Mouse (Mus musculus) hindbrain, embryonic 12.5 days (tissue): Measurements from ENCODE around the gene Map3k5. TPM values are rescaled to one million over a fixed set of nuclear protein-coding genes. Genes with fewer than 3 reads are reported as not detected.

ENCODE experiments used
- ATAC-seq: fragments of 200-750 bp; cut with Nextera tagmentation; 2 replicates; pipeline ENCODE4 v1.8.0; 2017; ENCODE audit warnings: moderate TSS enrichment; ENCODE audit not compliant: low FRiP score
- H3K27ac ChIP-seq: fragments of 300-500 bp; sonication (generic); 2 replicates; pipeline ENCODE4 v1.5.1; 2016; ENCODE audit warnings: mild to moderate bottlenecking
- H3K27me3 ChIP-seq: fragments of 300-500 bp; sonication (generic); 2 replicates; pipeline ENCODE4 v1.6.1; 2016; ENCODE audit warnings: mild to moderate bottlenecking
- H3K36me3 ChIP-seq: fragments of 300-500 bp; sonication (generic); 2 replicates; pipeline ENCODE4 v1.6.1; 2016; ENCODE audit warnings: mild to moderate bottlenecking
- H3K4me1 ChIP-seq: fragments of 300-500 bp; sonication (generic); 2 replicates; pipeline ENCODE4 v1.6.1; 2016
- H3K4me2 ChIP-seq: fragments of 300-500 bp; sonication (generic); replicated peaks from 2 replicates; pipeline ENCODE4 v1.6.1; 2016; ENCODE audit warnings: mild to moderate bottlenecking
- H3K4me3 ChIP-seq: fragments of 300-500 bp; sonication (generic); 2 replicates; pipeline ENCODE4 v1.5.1; 2016; ENCODE audit warnings: mild to moderate bottlenecking
- H3K9ac ChIP-seq: fragments of 300-500 bp; sonication (generic); 2 replicates; pipeline ENCODE4 v1.6.1; 2016; ENCODE audit warnings: mild to moderate bottlenecking, moderate library complexity
- H3K9me3 ChIP-seq: fragments of 300-500 bp; sonication (generic); replicated peaks from 2 replicates; pipeline ENCODE4 v1.6.1; 2016; ENCODE audit warnings: mild to moderate bottlenecking
- WGBS: fragments of 180-500 bp; shearing (Covaris S2); methylation state at CpG from one replicate; pipeline ENCODE4 v1.1.7; 2016; 5-methylcytosine and 5-hydroxymethylcytosine counted together
- polyA plus RNA-seq: library from polyadenylated mRNA; unstranded; fragments of >200 nt; fragmentation: Nextera tagmentation; extraction: Ambion mirVana; gene quantifications from 2 replicates; pipeline ENCODE4 v1.2.1, GENCODE M21; 2016

Map3k5 gene
- polyA plus RNA-seq, 1 experiment from 2014 or later, result 1.3 TPM

DNA sequence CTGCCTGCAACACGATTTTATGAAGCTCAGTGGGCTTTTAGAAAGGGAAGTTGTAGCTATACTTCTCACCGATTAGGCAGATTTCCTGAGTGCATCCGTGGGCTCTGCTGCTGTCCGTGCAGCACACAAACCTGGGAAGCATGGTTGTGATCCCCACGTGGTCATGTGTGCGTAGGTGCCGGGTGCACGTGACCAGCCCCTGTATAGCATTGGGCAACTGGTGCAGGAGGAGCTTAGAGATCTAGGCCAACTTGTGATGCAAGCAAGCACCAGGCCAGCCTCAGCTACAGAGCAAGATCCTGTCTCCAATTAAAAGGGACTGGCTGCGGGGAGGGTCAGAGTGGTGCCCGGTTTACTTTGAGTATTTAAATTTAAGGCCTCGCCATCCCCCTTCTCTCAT, 232.5 kb downstream of the Map3k5 start:
- no peak overlapping the region for H3K4me2 ChIP-seq
- 80% methylated on average over 11 of the region's 11 CpGs for WGBS
- H3K4me1 ChIP-seq, result peaks cover 20% of the 10 kb centered on the region
- no peaks in the 10 kb centered on the region for H3K36me3 ChIP-seq
- H3K4me3 ChIP-seq, result no peak overlapping the region
- ATAC-seq, result no peak
- no peak overlapping the region for H3K9ac ChIP-seq
- H3K9me3 ChIP-seq, result 0 out of 2 replicates have a peak, but pooled peaks cover 4% of the 10 kb centered on the region
- no peak overlapping the region for H3K27ac ChIP-seq
- H3K27me3 ChIP-seq, result no peaks in the 10 kb centered on the region; the same call in none of the 2 replicates

DNA sequence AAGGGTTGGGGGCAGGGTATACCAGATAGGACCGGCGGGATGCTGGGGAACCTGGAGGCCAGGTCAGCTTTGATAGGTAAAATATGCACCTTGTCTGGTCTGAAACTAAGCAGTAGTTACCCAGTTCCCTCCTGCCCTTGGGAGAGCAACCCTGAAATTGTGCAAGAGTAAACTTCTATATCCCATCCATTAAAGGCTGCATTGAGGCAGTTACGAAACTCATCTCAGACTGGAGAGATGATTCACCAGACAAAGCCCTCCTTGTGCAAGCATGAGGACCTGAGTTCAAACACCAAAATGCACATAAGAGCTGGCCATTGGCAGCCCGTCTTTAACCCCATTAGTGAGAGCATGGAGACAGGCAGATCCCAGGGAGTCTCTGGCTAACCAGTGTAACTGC, 233.2 kb downstream of the Map3k5 start:
- Histone ChIP-seq H3K36me3 (no peaks in the 10 kb centered on the region), H3K27me3 (no peaks in the 10 kb centered on the region; the same call in none of the 2 replicates), H3K4me3 (no peak overlapping the region), H3K4me1 (peaks cover 21% of the 10 kb centered on the region), H3K27ac (no peak overlapping the region), H3K4me2 (no peak overlapping the region), H3K9me3 (0 out of 2 replicates have a peak, but pooled peaks cover 4% of the 10 kb centered on the region), H3K9ac (no peak overlapping the region)
- no peak for ATAC-seq
- WGBS, result 93% methylated on average over 4 of the region's 4 CpGs

DNA sequence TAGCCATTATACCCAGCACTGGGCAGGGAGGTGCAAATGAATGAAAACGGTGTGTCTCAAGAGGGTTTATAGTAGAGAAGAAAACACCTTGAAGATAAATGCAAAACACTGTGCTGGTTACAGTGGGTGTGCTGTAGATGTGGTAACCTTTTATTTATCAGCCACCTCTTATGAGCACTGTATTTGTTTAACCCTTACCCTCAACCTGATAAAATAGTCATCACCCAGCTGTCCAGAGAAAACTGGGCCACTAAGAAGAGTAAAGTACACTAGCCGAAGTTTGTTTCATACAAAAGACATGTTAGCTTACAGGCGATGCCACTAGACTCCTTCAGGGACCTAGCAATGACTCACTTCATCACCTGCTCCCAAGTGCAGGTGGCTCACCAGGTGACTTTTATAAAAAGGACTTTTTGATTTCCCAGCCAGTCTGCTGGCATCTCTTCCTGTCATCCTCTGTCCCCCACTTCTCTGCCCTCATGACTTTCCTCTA, 235.0 kb downstream of the Map3k5 start:
- 85% methylated on average over 3 of the region's 3 CpGs for WGBS
- H3K9me3 ChIP-seq, result 0 out of 2 replicates have a peak, but pooled peaks cover 4% of the 10 kb centered on the region
- H3K9ac ChIP-seq, result no peak overlapping the region
- no peak overlapping the region for H3K27ac ChIP-seq
- ATAC-seq, result no peak
- H3K27me3 ChIP-seq, result no peaks in the 10 kb centered on the region; the same call in none of the 2 replicates
- H3K4me3 ChIP-seq, result no peak overlapping the region
- peaks cover 21% of the 10 kb centered on the region for H3K4me1 ChIP-seq
- no peak overlapping the region for H3K4me2 ChIP-seq
- no peaks in the 10 kb centered on the region for H3K36me3 ChIP-seq

GRCm38 (mm10) chr10:20169927-20170604, 235.8 kb downstream of the Map3k5 start:
- Histone ChIP-seq H3K9me3 (0 out of 2 replicates have a peak, but pooled peaks cover 3% of the 10 kb centered on the region), H3K4me2 (peak overlapping the region; percentile 64), H3K4me1 (peaks cover 21% of the 10 kb centered on the region), H3K9ac (peak overlapping the region; percentile 40; the same call in 1 of the 2 replicates), H3K36me3 (no peaks in the 10 kb centered on the region), H3K4me3 (peak overlapping the region; percentile 27), H3K27ac (peak overlapping the region; percentile 55; the same call in 1 of the 2 replicates), H3K27me3 (no peaks in the 10 kb centered on the region; the same call in none of the 2 replicates)
- ATAC-seq, result peak; percentile 39; the same call in 1 of the 2 replicates
- WGBS, result 19% methylated on average over 19 of the region's 19 CpGs

DNA sequence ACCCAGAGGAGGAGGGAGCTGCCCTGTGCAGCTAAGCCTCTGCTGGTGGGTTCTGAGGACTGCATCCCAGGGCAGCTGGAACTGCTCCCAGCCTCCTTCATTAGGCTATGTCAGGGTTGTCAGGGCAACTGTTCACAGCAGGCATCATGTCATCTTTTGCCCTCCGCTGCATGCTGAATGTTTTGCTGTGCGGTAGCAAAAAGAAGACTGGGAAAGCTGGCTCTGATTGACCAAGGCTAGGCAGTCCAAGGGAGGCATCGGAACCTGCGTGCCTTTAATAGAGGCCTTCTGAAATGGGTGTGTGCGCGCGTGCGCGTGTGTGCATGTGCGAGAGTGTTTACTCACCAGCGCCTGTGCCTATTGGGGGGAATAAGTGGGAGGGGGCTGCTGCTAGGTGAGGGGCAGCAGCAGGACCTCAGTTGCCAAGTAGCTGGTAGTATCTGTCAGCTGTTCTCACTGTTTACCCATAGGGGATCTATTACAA, 236.4 kb downstream of the Map3k5 start:
- Histone ChIP-seq H3K27ac (peak overlapping the region; percentile 55), H3K4me1 (peaks cover 21% of the 10 kb centered on the region), H3K4me3 (peak overlapping the region; percentile 27), H3K36me3 (no peaks in the 10 kb centered on the region), H3K27me3 (no peaks in the 10 kb centered on the region; the same call in none of the 2 replicates), H3K9me3 (no peaks in the 10 kb centered on the region), H3K9ac (peak overlapping the region; percentile 40; the same call in 1 of the 2 replicates), H3K4me2 (peak overlapping the region; percentile 64)
- peak; percentile 98 for ATAC-seq
- 21% methylated on average over 11 of the region's 11 CpGs for WGBS

- H3K4me3 ChIP-seq, result peak overlapping the region; percentile 27
- H3K27me3 ChIP-seq, result no peaks in the 10 kb centered on the region; the same call in none of the 2 replicates
- ATAC-seq, result peak; percentile 18; the same call in 1 of the 2 replicates
- no peak overlapping the region for H3K9ac ChIP-seq
- WGBS, result 58% methylated on average over 12 of the region's 12 CpGs
- no peaks in the 10 kb centered on the region for H3K9me3 ChIP-seq
- peak overlapping the region; percentile 64 for H3K4me2 ChIP-seq
- no peaks in the 10 kb centered on the region for H3K36me3 ChIP-seq
- H3K27ac ChIP-seq, result 0 out of 2 replicates have a peak overlapping the region, but pooled peaks have one; percentile 55
- peaks cover 21% of the 10 kb centered on the region for H3K4me1 ChIP-seq
Observed at GRCm38 (mm10) chr10:20171209-20171608, 236.9 kb downstream of the Map3k5 start.

DNA sequence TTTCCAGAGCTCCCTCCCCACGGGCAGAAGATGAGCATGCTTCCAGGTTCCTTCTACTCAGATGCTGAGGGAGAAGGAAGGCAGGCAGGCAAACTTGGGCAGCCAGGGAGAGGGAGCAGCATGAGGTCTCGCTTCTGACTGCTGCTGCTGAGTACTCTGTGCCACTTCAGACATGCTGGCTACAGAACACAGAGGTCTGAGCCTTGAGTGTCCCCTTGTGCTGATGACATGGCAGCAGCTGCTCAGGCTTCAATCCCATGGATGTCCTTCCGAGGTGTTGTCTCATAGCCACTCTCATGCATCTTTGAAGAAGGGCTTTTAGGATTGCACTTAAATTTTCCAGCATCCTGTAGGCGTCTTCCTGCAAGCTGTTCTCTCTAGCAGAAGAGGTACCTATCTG, 237.5 kb downstream of the Map3k5 start:
- H3K36me3 ChIP-seq, result no peaks in the 10 kb centered on the region
- peak overlapping the region; percentile 64; the same call in 1 of the 2 replicates for H3K4me2 ChIP-seq
- peaks cover 21% of the 10 kb centered on the region for H3K4me1 ChIP-seq
- no peak overlapping the region for H3K4me3 ChIP-seq
- H3K9me3 ChIP-seq, result no peaks in the 10 kb centered on the region
- H3K27me3 ChIP-seq, result no peaks in the 10 kb centered on the region; the same call in none of the 2 replicates
- WGBS, result 51% methylated on average over 4 of the region's 4 CpGs
- no peak overlapping the region for H3K9ac ChIP-seq
- no peak overlapping the region for H3K27ac ChIP-seq
- no peak for ATAC-seq

- 84% methylated on average over 4 of the region's 4 CpGs for WGBS
- Histone ChIP-seq H3K4me3 (no peak overlapping the region), H3K9ac (no peak overlapping the region), H3K36me3 (no peaks in the 10 kb centered on the region), H3K27me3 (no peaks in the 10 kb centered on the region; the same call in 1 of the 2 replicates), H3K4me1 (peaks cover 21% of the 10 kb centered on the region), H3K4me2 (no peak overlapping the region), H3K27ac (no peak overlapping the region), H3K9me3 (no peaks in the 10 kb centered on the region)
- ATAC-seq, result no peak
Observed at GRCm38 (mm10) chr10:20173733-20174132, 239.5 kb downstream of the Map3k5 start.

DNA sequence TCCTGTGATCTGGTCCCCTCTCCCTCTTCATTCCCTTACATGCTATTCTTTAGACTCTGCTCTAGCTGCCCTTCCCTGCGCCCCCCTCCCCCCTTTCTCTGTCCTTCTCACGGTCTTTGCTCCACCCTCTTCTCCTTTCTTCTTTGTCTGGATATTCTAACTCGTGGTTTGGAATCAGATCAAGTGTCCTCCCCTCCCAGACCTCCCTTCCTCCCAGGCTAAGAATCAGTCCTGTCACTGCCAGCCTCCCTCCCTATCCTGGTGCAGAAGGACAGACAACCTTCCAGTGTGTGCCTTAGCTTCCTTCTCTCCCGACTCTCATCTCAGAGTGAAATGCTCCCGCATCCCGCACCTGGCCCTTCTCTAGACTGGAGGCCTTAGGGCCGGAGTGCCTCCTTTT, 241.8 kb downstream of the Map3k5 start:
- peaks cover 9% of the 10 kb centered on the region for H3K4me1 ChIP-seq
- H3K27ac ChIP-seq, result no peak overlapping the region
- ATAC-seq, result no peak
- no peak overlapping the region for H3K4me2 ChIP-seq
- H3K27me3 ChIP-seq, result no peaks in the 10 kb centered on the region; the same call in 1 of the 2 replicates
- no peak overlapping the region for H3K9ac ChIP-seq
- H3K36me3 ChIP-seq, result no peaks in the 10 kb centered on the region
- H3K9me3 ChIP-seq, result no peaks in the 10 kb centered on the region
- H3K4me3 ChIP-seq, result no peak overlapping the region
- 61% methylated on average over 7 of the region's 7 CpGs for WGBS

GRCm38 (mm10) chr10:20178807-20179605, 244.7 kb downstream of the Map3k5 start:
- Histone ChIP-seq H3K4me1 (peaks cover 8% of the 10 kb centered on the region; the same call in 1 of the 2 replicates), H3K4me3 (no peak overlapping the region), H3K36me3 (no peaks in the 10 kb centered on the region), H3K27me3 (no peaks in the 10 kb centered on the region), H3K9me3 (no peaks in the 10 kb centered on the region), H3K4me2 (no peak overlapping the region), H3K9ac (no peak overlapping the region), H3K27ac (no peak overlapping the region)
- 48% methylated on average over 12 of the region's 12 CpGs for WGBS
- ATAC-seq, result no peak

- no peak overlapping the region for H3K27ac ChIP-seq
- no peak overlapping the region for H3K9ac ChIP-seq
- WGBS, result 56% methylated on average over 10 of the region's 10 CpGs
- H3K27me3 ChIP-seq, result no peaks in the 10 kb centered on the region
- no peaks in the 10 kb centered on the region for H3K9me3 ChIP-seq
- no peaks in the 10 kb centered on the region for H3K36me3 ChIP-seq
- ATAC-seq, result no peak
- H3K4me1 ChIP-seq, result peaks cover 8% of the 10 kb centered on the region; the same call in 1 of the 2 replicates
- no peak overlapping the region for H3K4me2 ChIP-seq
- no peak overlapping the region for H3K4me3 ChIP-seq
Observed at GRCm38 (mm10) chr10:20181198-20181597, 246.9 kb downstream of the Map3k5 start.
